Mouse (Mus musculus): ENCODE measurements around the gene Prrxl1. TPM values are rescaled to one million over a fixed set of nuclear protein-coding genes. Genes with fewer than 3 reads are reported as not detected.

Gene Prrxl1
- polyA plus RNA-seq, 1 experiment, result not detected

GRCm38 (mm10) chr14:32663099-32663498 is 63.9 kb downstream of the Prrxl1 start:
- TF ChIP-seq POLR2A (IDR thresholded peaks at IDR 0.05; ENCODE audit: low read depth, low read length) (no peak), CTCF (IDR thresholded peaks at IDR 0.05; ENCODE audit: extremely low read depth, insufficient read length, insufficient replicate concordance, low read depth, low read length) (no peak)
- WGBS, result 78% methylated on average over 6 of the region's 6 CpGs
- H3K4me1 ChIP-seq (ENCODE audit: control insufficient read depth, insufficient read depth, insufficient read length, low read length), result no peaks in the 10 kb centered on the region
- H3K27ac ChIP-seq (ENCODE audit: insufficient read depth, low read depth, low read length), result no peak overlapping the region
- H3K27me3 ChIP-seq (ENCODE audit: control insufficient read depth, insufficient read depth, low read length), result no peaks in the 10 kb centered on the region
- H3K4me3 ChIP-seq (ENCODE audit: low read depth, low read length), result no peak overlapping the region
- no peaks in the 10 kb centered on the region for H3K36me3 ChIP-seq (ENCODE audit: control insufficient read depth, insufficient read depth, low read length)

- no peaks in the 10 kb centered on the region for H3K36me3 ChIP-seq (ENCODE audit: control insufficient read depth, insufficient read depth, low read length)
- H3K27me3 ChIP-seq (ENCODE audit: control insufficient read depth, insufficient read depth, low read length), result no peaks in the 10 kb centered on the region
- H3K4me1 ChIP-seq (ENCODE audit: control insufficient read depth, insufficient read depth, insufficient read length, low read length), result no peaks in the 10 kb centered on the region
- WGBS, result 46% methylated on average over 3 of the region's 3 CpGs
- no peak overlapping the region for H3K27ac ChIP-seq (ENCODE audit: insufficient read depth, low read depth, low read length)
- TF ChIP-seq CTCF (IDR thresholded peaks at IDR 0.05; ENCODE audit: extremely low read depth, insufficient read length, insufficient replicate concordance, low read depth, low read length) (no peak), POLR2A (IDR thresholded peaks at IDR 0.05; ENCODE audit: low read depth, low read length) (no peak)
- no peak overlapping the region for H3K4me3 ChIP-seq (ENCODE audit: low read depth, low read length)
Measured at GRCm38 (mm10) chr14:32673178-32673577, 74.0 kb downstream of the Prrxl1 start.

GRCm38 (mm10) chr14:32678565-32678964 is 79.4 kb downstream of the Prrxl1 start:
- 70% methylated on average over 3 of the region's 3 CpGs for WGBS
- Histone ChIP-seq H3K4me1 (ENCODE audit: control insufficient read depth, insufficient read depth, insufficient read length, low read length) (no peaks in the 10 kb centered on the region), H3K4me3 (ENCODE audit: low read depth, low read length) (no peak overlapping the region), H3K36me3 (ENCODE audit: control insufficient read depth, insufficient read depth, low read length) (no peaks in the 10 kb centered on the region), H3K27ac (ENCODE audit: insufficient read depth, low read depth, low read length) (no peak overlapping the region), H3K27me3 (ENCODE audit: control insufficient read depth, insufficient read depth, low read length) (no peaks in the 10 kb centered on the region)
- no peak for TF ChIP-seq POLR2A (IDR thresholded peaks at IDR 0.05; ENCODE audit: low read depth, low read length)

DNA sequence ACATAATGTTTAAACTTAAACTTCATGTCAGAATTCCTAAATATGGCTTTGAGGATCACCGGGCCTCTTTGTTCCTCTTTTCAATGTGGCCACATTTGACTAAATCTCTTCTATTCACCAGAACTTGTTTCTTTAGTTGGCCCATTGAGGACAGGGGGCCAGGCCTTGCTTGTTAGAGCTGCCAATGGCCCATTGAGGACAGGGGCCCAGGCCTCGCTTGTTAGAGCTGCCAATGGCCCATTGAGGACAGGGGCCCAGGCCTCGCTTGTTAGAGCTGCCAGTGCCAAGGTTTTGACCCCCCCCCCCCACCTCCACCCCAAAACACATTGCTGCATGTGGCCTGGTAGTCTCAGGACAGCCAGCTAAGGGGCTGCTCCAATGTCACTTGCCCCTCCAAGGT is 82.4 kb downstream of the Prrxl1 start:
- Histone ChIP-seq H3K27me3 (ENCODE audit: control insufficient read depth, insufficient read depth, low read length) (no peaks in the 10 kb centered on the region), H3K4me1 (ENCODE audit: control insufficient read depth, insufficient read depth, insufficient read length, low read length) (no peaks in the 10 kb centered on the region), H3K4me3 (ENCODE audit: low read depth, low read length) (no peak overlapping the region), H3K27ac (ENCODE audit: insufficient read depth, low read depth, low read length) (no peak overlapping the region), H3K36me3 (ENCODE audit: control insufficient read depth, insufficient read depth, low read length) (no peaks in the 10 kb centered on the region)
- TF ChIP-seq CTCF (IDR thresholded peaks at IDR 0.05; ENCODE audit: extremely low read depth, insufficient read length, insufficient replicate concordance, low read depth, low read length), result no peak
- no peak for TF ChIP-seq POLR2A (IDR thresholded peaks at IDR 0.05; ENCODE audit: low read depth, low read length)
- 91% methylated on average over 3 of the region's 3 CpGs for WGBS

DNA sequence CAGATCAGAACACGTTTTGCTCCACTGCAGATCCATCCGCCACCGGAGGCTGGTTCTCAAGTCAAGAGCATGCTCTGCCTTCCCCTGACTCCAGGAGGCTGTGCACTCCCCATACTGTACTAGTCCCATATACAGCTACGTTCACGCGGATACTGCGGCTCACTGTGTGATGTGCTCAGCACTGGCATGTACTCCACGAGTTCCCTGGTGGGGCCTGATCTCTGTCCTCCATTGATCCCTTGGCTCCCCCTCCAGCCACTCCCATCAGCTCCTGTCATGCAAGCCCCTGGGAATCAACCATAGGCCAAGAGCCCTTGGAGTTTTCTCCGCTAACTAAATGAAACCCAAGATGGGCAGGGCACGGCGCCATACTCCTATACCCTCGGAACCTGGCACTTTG is 83.3 kb downstream of the Prrxl1 start:
- TF ChIP-seq POLR2A (IDR thresholded peaks at IDR 0.05; ENCODE audit: low read depth, low read length), result no peak
- TF ChIP-seq CTCF (IDR thresholded peaks at IDR 0.05; ENCODE audit: extremely low read depth, insufficient read length, insufficient replicate concordance, low read depth, low read length), result no peak
- Histone ChIP-seq H3K36me3 (ENCODE audit: control insufficient read depth, insufficient read depth, low read length) (no peaks in the 10 kb centered on the region), H3K27ac (ENCODE audit: insufficient read depth, low read depth, low read length) (no peak overlapping the region), H3K4me3 (ENCODE audit: low read depth, low read length) (no peak overlapping the region), H3K27me3 (ENCODE audit: control insufficient read depth, insufficient read depth, low read length) (no peaks in the 10 kb centered on the region), H3K4me1 (ENCODE audit: control insufficient read depth, insufficient read depth, insufficient read length, low read length) (no peaks in the 10 kb centered on the region)
- 94% methylated on average over 12 of the region's 12 CpGs for WGBS

- H3K36me3 ChIP-seq (ENCODE audit: control insufficient read depth, insufficient read depth, low read length), result no peaks in the 10 kb centered on the region
- H3K4me1 ChIP-seq (ENCODE audit: control insufficient read depth, insufficient read depth, insufficient read length, low read length), result no peaks in the 10 kb centered on the region
- TF ChIP-seq CTCF (IDR thresholded peaks at IDR 0.05; ENCODE audit: extremely low read depth, insufficient read length, insufficient replicate concordance, low read depth, low read length), result no peak
- TF ChIP-seq POLR2A (IDR thresholded peaks at IDR 0.05; ENCODE audit: low read depth, low read length), result no peak
- WGBS, result 50% methylated on average over 19 of the region's 19 CpGs
- H3K27ac ChIP-seq (ENCODE audit: insufficient read depth, low read depth, low read length), result no peak overlapping the region
- H3K27me3 ChIP-seq (ENCODE audit: control insufficient read depth, insufficient read depth, low read length), result no peaks in the 10 kb centered on the region
- 0 out of 2 replicates have a peak overlapping the region, but pooled peaks have one; percentile 4 for H3K4me3 ChIP-seq (ENCODE audit: low read depth, low read length)
Measured at GRCm38 (mm10) chr14:32683251-32683838, 84.1 kb downstream of the Prrxl1 start.

DNA sequence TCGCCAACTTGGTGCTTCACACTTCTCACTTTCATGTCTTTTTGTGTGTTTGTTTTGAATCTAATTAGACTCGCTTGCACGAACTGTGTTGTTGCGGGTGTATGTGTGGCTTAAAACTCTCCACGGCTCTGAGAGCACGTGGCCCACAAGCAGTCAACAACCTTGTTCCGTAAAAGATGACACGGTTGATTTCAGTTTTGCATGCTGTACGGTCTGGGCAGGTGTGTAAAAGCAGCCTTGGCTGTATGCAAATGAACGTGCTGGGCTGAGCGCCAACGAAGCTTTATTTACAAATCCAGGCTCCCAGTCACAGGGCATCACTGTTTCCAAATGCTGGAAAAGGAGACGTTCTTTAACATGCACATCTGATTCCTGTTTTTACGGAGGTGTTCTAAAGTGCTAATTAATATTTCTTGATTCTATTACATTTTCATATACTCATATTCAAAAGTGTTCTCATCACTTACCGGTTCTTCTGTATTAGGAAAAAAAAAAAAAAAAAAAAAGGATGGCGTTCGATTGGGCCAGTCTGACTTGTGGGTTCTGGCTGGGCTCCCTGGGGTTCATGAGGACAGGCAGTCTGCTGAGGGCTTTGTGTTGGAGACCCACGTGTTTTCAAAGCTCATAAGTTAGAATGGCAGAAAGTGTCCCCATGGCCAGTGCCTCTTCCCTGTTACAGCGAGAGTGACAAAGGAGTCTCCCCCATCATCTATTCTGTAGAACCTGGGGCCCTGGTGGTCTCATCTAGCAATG is 85.0 kb downstream of the Prrxl1 start:
- WGBS, result 33% methylated on average over 19 of the region's 19 CpGs
- TF ChIP-seq CTCF (IDR thresholded peaks at IDR 0.05; ENCODE audit: extremely low read depth, insufficient read length, insufficient replicate concordance, low read depth, low read length) (no peak), POLR2A (IDR thresholded peaks at IDR 0.05; ENCODE audit: low read depth, low read length) (no peak)
- no peaks in the 10 kb centered on the region for H3K4me1 ChIP-seq (ENCODE audit: control insufficient read depth, insufficient read depth, insufficient read length, low read length)
- no peaks in the 10 kb centered on the region for H3K27me3 ChIP-seq (ENCODE audit: control insufficient read depth, insufficient read depth, low read length)
- no peak overlapping the region for H3K4me3 ChIP-seq (ENCODE audit: low read depth, low read length)
- H3K27ac ChIP-seq (ENCODE audit: insufficient read depth, low read depth, low read length), result no peak overlapping the region
- no peaks in the 10 kb centered on the region for H3K36me3 ChIP-seq (ENCODE audit: control insufficient read depth, insufficient read depth, low read length)

All from small intestine, adult 2 months (tissue).